Mouse (Mus musculus) regulatory T cell (primary cell): ENCODE measurements around the gene Olfr1331.
"Not testable (repeated sequence)": the region's sequence is repeated elsewhere in the genome, so short reads cannot be mapped to it uniquely, and the experiment has no call there.

Experiments
- in situ Hi-C: fragments of 300-600 bp; cut with MboI, MseI; formaldehyde crosslinking; loops from one replicate; pipeline ENCODE4 v1.15.1; 2025; ENCODE audit warnings: high pct_unique_total_duplicates

The Olfr1331 gene

DNA sequence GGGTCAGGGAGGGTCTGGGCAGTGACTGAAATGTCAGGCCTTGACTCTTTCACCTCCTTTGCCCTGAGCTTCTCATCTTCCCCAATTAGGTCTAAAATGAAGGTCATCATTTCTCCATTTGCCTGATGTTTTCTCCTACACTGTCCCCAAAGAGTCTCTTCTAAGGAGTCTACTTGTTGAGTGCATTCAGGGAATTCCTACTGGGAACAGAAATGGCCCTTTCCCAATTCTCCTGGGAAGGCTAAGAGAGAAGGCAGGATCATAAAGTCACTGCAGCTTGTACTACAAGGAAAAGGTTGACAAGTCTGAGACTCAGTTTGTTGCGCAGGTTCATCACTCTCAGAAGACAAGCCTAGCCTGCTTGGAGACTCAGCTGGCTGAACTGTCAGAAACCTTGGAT lies at the start of gene Olfr1331:
Olfr1331 (plus strand) TSS at position 301 of the 400 bp plus-strand sequence.
- in situ Hi-C loops: no loop called here

DNA sequence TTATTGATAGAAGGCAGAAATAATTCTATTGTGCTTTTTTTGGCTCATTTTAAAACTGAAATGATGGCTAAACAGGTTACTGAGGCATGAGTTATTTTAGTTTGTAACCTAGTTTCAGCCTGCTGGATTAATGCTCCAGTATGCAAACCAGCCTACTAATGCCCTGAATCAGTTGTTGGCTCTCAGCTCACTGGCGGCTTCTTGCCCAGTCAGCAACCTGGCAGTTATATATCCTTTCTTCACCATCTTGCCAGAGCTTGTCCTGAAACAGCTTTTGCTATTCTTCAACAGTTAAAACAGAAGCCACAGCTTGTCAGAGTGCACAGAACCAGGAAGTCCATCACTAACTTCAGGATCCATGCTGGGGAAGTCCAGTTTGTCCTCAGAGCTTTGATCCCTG lies 45.5 kb upstream of the Olfr1331 start:
- in situ Hi-C loops: loop anchor here (10.0 kb wide), 1 partner anchor 1024 kb away; no protein-coding TSS in a partner anchor

DNA sequence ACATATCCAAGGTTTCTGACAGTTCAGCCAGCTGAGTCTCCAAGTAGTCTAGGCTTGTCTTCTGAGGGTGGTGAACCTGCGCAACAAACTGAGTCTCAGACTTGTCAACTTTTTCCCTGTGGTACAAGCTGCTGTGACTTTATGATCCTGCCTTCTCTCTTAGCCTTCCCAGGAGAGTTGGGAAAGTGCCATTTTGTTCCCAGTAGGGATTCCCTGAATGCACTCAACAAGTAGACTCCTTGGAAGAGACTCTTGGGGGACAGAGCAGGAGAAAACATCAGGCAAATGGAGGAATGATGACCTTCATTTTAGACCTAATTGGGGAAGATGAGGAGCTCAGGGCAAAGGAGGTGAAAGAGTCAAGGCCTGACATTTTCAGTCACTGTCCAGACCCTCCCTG lies 28.3 kb upstream of the Olfr1331 start, which contains the start of gene Olfr1333:
Olfr1333 (minus strand) TSS at position 101 of the 400 bp plus-strand sequence.
- in situ Hi-C loops: no loop called here

- in situ Hi-C loops: no loop called here
Observed at GRCm38 (mm10) chr4:118861791-118862190, 2.7 kb upstream of the Olfr1331 start.

DNA sequence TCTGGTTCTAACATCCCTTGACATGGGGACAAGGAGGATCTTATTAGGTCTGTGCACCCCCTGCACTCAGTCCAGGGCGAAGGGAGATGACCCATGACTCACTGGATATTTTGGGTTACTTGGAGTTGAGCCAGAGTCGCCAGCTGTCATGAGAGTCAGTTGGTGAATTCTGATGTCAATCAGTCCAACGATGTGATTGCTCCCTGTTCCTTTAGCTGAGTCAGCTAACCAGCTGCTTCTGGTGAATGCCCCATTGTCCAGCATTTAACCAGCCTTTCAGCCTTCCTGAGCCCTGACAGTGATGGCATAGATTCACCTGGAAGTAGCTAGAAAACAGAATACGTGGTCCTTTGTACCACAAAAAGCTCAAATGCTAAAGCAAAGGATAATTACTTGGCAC lies 1.7 kb upstream of the Olfr1331 start:
- in situ Hi-C loops: no loop called here

DNA sequence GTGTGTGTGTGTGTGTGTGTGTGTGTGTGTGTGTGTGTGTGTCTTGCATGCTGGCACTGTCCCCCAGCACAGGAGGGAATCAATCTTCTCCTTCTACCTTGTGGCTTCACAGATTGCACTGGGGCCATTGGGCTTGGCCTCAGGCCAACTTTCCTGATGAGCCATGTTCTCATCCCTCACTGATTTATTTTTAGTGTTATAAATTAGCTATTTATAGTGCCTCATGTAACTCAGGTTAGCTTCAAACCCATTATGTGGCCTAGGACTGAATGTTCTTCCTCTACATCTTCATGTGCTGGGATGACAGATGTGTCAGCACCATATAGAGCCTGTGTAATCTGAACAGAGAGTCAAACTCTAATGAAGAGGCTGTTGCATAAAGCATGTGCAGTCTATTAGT lies 3.1 kb downstream of the Olfr1331 start:
- in situ Hi-C loops: no loop called here

GRCm38 (mm10) chr4:118888297-118888696 lies 23.8 kb downstream of the Olfr1331 start, which contains the start of gene Olfr1330:
Olfr1330 (plus strand) TSS chr4:118888597.
- in situ Hi-C loops: no loop called here

- in situ Hi-C loops: no loop called here
Observed at GRCm38 (mm10) chr4:118901981-118902380, 37.5 kb downstream of the Olfr1331 start.

DNA sequence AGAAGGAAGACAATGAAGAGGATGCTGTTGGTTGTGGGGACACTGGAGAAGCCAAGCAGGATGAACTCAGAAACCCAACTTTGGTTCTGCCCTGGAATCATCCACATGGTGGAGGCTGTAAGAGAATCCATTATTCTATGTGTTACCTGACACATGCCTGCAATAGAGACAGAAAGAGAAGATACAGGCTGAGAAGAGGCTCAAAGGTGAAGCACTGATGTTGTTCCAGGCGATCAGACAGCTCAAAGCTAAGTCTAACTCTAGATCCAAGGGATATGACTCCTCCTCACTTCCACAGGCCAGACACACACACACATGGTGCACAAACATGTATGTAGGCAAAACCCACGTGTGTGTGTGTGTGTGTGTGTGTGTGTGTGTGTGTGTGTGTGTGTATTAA lies 52.9 kb downstream of the Olfr1331 start, which contains the start of gene Olfr1329:
Olfr1329 (minus strand) TSS at position 101 of the 400 bp plus-strand sequence.
- in situ Hi-C loops: not testable (repeated sequence)
